Mouse (Mus musculus) naive thymus-derived CD4-positive, alpha-beta T cell, adult 2 months (primary cell): Measurements from ENCODE around the gene Vmn2r21.
"Not testable (repeated sequence)": the region's sequence is repeated elsewhere in the genome, so short reads cannot be mapped to it uniquely, and the experiment has no call there.

Source experiments
- DNase-seq: peaks from one replicate; pipeline ENCODE4 v3.0.0-alpha.2; 2011; ENCODE audit warnings: low read depth

The Vmn2r21 gene

GRCm38 (mm10) chr6:123533306-123533705, at the start of gene Vmn2r21:
Vmn2r21 (minus strand) TSS chr6:123533406.
- DNase-seq: not testable (repeated sequence)

GRCm38 (mm10) chr6:123574698-123575097, 41.5 kb upstream of the Vmn2r21 start:
- DNase-seq: not testable (repeated sequence)

GRCm38 (mm10) chr6:123539755-123540154, 6.5 kb upstream of the Vmn2r21 start:
- not testable (repeated sequence) for DNase-seq

GRCm38 (mm10) chr6:123522263-123523011, 10.8 kb downstream of the Vmn2r21 start:
- DNase-seq: not testable (repeated sequence)

- DNase-seq: not testable (repeated sequence)
Observed at GRCm38 (mm10) chr6:123473045-123473444, 60.2 kb downstream of the Vmn2r21 start.

- not testable (repeated sequence) for DNase-seq
Observed at GRCm38 (mm10) chr6:123472458-123472987, 60.7 kb downstream of the Vmn2r21 start.

- not testable (repeated sequence) for DNase-seq
Observed at GRCm38 (mm10) chr6:123468651-123469050, 64.6 kb downstream of the Vmn2r21 start.
